Mouse (Mus musculus) C2C12 (cell line): ENCODE measurements at regions not wholly inside any gene's neighbourhood (a gene's known extent, or its start where the extent isn't known, plus 50 kb on each side); places are given as distances from the start of the nearest gene placed in this dataset.

Source experiments
- CEBPB ChIP-seq: IDR thresholded peaks from one replicate; pipeline ENCODE4 v1.6.1; 2011; ENCODE audit warnings: low read depth, mild to moderate bottlenecking, control low read depth, moderate library complexity
- CTCF ChIP-seq: IDR thresholded peaks from one replicate; pipeline ENCODE4 v1.5.1; 2011; ENCODE audit not compliant: control insufficient read depth, insufficient read depth, insufficient read length
- FOSL1 ChIP-seq: IDR thresholded peaks from one replicate; pipeline ENCODE4 v1.8.0; 2011; ENCODE audit warnings: mild to moderate bottlenecking, low read length; ENCODE audit not compliant: poor library complexity, insufficient read depth, severe bottlenecking
- MYOD1 ChIP-seq: IDR thresholded peaks from one replicate; pipeline ENCODE4 v1.6.1; 2011; ENCODE audit warnings: low read depth; ENCODE audit not compliant: control insufficient read depth, insufficient read length
- MYOG ChIP-seq: IDR thresholded peaks from one replicate; pipeline ENCODE4 v1.6.1; 2011; ENCODE audit not compliant: control insufficient read depth, insufficient read length; ENCODE audit errors: extremely low read depth
- USF1 ChIP-seq: IDR thresholded peaks from one replicate; pipeline ENCODE4 v1.6.1; 2011; ENCODE audit warnings: low read depth, mild to moderate bottlenecking, control low read depth, moderate library complexity

DNA sequence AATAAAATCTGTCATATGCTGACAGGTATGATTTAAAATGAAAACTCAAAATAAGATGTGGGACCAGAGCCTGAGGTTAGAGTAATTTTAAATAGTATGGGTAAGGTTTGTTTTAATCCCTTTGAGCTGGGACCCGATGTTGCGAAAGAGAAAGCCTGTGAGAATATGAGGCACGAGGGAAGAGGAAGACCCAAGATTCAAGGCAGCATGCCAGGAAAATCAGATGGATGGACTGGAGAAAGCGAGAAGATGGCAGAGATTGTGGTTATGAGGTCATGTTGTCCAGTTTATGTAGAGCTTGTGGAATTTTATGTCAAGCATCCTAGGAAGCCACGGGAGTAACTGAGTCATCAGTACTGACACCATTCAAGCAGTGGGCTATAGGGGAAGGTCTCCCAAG lies 377.2 kb upstream of the Jag1 start:
- no peak for TF ChIP-seq CTCF
- TF ChIP-seq MYOG: no peak
- no peak for TF ChIP-seq MYOD1
- TF ChIP-seq FOSL1: peak; percentile 15
- TF ChIP-seq CEBPB: peak; percentile 99
- TF ChIP-seq USF1: no peak
